Mouse (Mus musculus): Measurements from ENCODE around the gene Cct6b. TPM values are rescaled to one million over a fixed set of nuclear protein-coding genes. Genes with fewer than 3 reads are reported as not detected.

Cct6b gene
- total and polyA plus RNA-seq, 3 experiments: 0.21 to 0.41 (median 0.21) TPM

- Histone ChIP-seq H3K4me1 (ENCODE audit: control insufficient read depth, insufficient read depth, low read length) (no peaks in the 10 kb centered on the region), H3K36me3 (ENCODE audit: control insufficient read depth, insufficient read depth, low read length) (no peaks in the 10 kb centered on the region), H3K4me3 (no peak overlapping the region), H3K79me2 (replicated peaks; ENCODE audit: control insufficient read depth, insufficient read depth, low read length) (no peaks in the 10 kb centered on the region), H3K9ac (ENCODE audit: low read depth, low read length) (no peak overlapping the region), H3K27me3 (ENCODE audit: control insufficient read depth, insufficient read depth, low read length) (no peaks in the 10 kb centered on the region), H3K27ac (no peak overlapping the region)
- 42% methylated on average over 12 of the region's 12 CpGs for WGBS
- peak in 1 of 2 experiments; percentile 27 for DNase-seq
- intact Hi-C loops (cut with DNase I): no loop called here
- TF ChIP-seq CTCF (IDR thresholded peaks at IDR 0.05) (peak; percentile 36), EP300 (IDR thresholded peaks at IDR 0.05; ENCODE audit: insufficient read depth, low read depth, low read length) (no peak), POLR2A (IDR thresholded peaks at IDR 0.05; ENCODE audit: insufficient read depth, low read depth, low read length) (no peak)
Observed at GRCm38 (mm10) chr11:82683765-82684505, 80.2 kb downstream of the Cct6b start.

- intact Hi-C loops (cut with DNase I): no loop called here
- H3K36me3 ChIP-seq (ENCODE audit: control insufficient read depth, insufficient read depth, low read length): no peaks in the 10 kb centered on the region
- no peak overlapping the region for H3K9ac ChIP-seq (ENCODE audit: low read depth, low read length)
- H3K4me1 ChIP-seq (ENCODE audit: control insufficient read depth, insufficient read depth, low read length): no peaks in the 10 kb centered on the region
- no peaks in the 10 kb centered on the region for H3K79me2 ChIP-seq (replicated peaks; ENCODE audit: control insufficient read depth, insufficient read depth, low read length)
- TF ChIP-seq EP300 (IDR thresholded peaks at IDR 0.05; ENCODE audit: insufficient read depth, low read depth, low read length) (no peak), POLR2A (IDR thresholded peaks at IDR 0.05; ENCODE audit: insufficient read depth, low read depth, low read length) (no peak), CTCF (IDR thresholded peaks at IDR 0.05) (no peak)
- no peak for DNase-seq
- H3K27me3 ChIP-seq (ENCODE audit: control insufficient read depth, insufficient read depth, low read length): no peaks in the 10 kb centered on the region
- WGBS: 86% methylated on average over 12 of the region's 12 CpGs
- H3K4me3 ChIP-seq: no peak overlapping the region
- H3K27ac ChIP-seq: no peak overlapping the region
Observed at GRCm38 (mm10) chr11:82678561-82678960, 85.6 kb downstream of the Cct6b start.

Other genes starting within 250 kb of the Cct6b start
- gene Zfp830, start within 50 bp of the Cct6b start, total RNA-seq (2021): 10 to 100 TPM; 12.8 to 15.1 TPM
- gene Zfp830, start within 50 bp of the Cct6b start, polyA plus RNA-seq (2012; rRNA removed): 4.4 and 5.7 TPM in 2 replicates
- gene Lig3, start 16.8 kb upstream of the Cct6b start, total RNA-seq (2021): 10 to 100 TPM; 14.4 to 20.0 TPM
- gene Lig3, start 16.8 kb upstream of the Cct6b start, polyA plus RNA-seq (2012; rRNA removed): 9.2 and 15.5 TPM in 2 replicates
- gene Rffl, start 106.9 kb upstream of the Cct6b start, total RNA-seq (2021): 1 to 10 TPM; 4.0 to 4.3 TPM
- 4.6 and 5.9 TPM in 2 replicates for gene Rffl, start 106.9 kb upstream of the Cct6b start, polyA plus RNA-seq (2012; rRNA removed)
- gene Rad51d, start 126.3 kb upstream of the Cct6b start, total RNA-seq (2021): 1 to 10 TPM; 8.5 to 9.5 TPM
- 8.6 and 10.1 TPM in 2 replicates for gene Rad51d, start 126.3 kb upstream of the Cct6b start, polyA plus RNA-seq (2012; rRNA removed)
- not detected for gene Fndc8, start 127.8 kb upstream of the Cct6b start, total RNA-seq (2021)
- 0.06 TPM in 1 of 2 replicates, not detected in the other for gene Fndc8, start 127.8 kb upstream of the Cct6b start, polyA plus RNA-seq (2012; rRNA removed)
- gene Nle1, start 144.1 kb upstream of the Cct6b start, total RNA-seq (2021): 10 to 100 TPM in 1 of 2 experiments, 1 to 10 TPM in 1; 8.4 to 11.4 TPM
- 17.7 and 24.0 TPM in 2 replicates for gene Nle1, start 144.1 kb upstream of the Cct6b start, polyA plus RNA-seq (2012; rRNA removed)
- 100 to 1,000 TPM; 167 to 190 TPM for gene Unc45b, start 146.2 kb upstream of the Cct6b start, total RNA-seq (2021)
- gene Unc45b, start 146.2 kb upstream of the Cct6b start, polyA plus RNA-seq (2012; rRNA removed): 107 and 159 TPM in 2 replicates
- 10 to 100 TPM; 54.1 to 59.2 TPM for gene Slfn5, start 187.0 kb upstream of the Cct6b start, total RNA-seq (2021)
- 17.9 and 41.8 TPM in 2 replicates for gene Slfn5, start 187.0 kb upstream of the Cct6b start, polyA plus RNA-seq (2012; rRNA removed)
- gene Slfn9, start 227.5 kb upstream of the Cct6b start, total RNA-seq (2021): under 1 TPM; 0.82 to 0.99 TPM
- gene Slfn9, start 227.5 kb upstream of the Cct6b start, polyA plus RNA-seq (2012; rRNA removed): 0.20 and 0.53 TPM in 2 replicates